Mouse (Mus musculus) spleen, postnatal 0 days (tissue): ENCODE measurements around the gene Cdk2ap2. TPM values are rescaled to one million over a fixed set of nuclear protein-coding genes. Genes with fewer than 3 reads are reported as not detected.

Experiments used
- polyA plus RNA-seq: library from polyadenylated mRNA; unstranded; fragments of >200 nt; fragmentation: Nextera tagmentation; extraction: Ambion mirVana; gene quantifications from 2 replicates; pipeline ENCODE4 v1.2.1, GENCODE M21; 2015

Cdk2ap2 gene
- polyA plus RNA-seq, result 172 and 193 TPM in 2 replicates

DNA sequence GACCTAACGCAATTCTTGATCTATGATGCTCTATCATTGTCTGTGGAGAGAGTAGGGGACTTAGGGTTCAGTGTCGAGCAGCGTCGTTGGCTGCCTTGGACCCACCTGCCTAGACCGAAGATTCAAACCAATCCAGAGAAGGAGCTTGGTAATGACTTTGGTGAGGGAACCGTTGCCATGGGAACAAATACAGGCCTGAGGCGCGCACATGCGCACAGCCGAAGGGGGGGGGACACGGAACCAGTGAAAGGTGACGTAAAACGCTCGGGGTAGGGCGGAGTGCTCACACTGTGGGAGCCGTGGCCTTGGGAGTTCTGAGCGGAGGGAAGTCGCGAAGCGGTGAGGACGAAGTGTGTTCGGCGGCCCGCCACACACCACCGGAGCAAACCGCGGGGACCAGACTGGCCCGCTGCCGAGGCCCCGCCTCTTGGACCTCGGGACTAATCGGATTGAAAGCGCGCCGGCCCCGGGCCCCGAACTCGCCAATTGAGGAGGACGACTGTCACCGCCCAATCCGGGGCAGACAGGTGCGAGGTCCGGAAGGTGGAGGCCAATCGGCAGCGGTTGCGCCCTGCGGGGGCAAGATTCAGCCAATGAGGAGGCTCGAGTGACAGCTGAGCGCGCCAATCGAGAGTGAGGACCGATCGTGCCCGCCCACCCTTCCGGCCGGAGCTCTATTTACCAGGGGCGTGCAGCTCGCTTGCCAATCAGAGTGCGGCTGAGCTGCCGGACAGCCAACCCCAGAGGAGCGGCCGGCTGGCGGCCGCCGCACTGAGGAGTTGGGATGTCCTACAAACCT lies at the start of gene Cdk2ap2:
Cdk2ap2 (plus strand) TSS at position 541 of the 799 bp plus-strand sequence.

DNA sequence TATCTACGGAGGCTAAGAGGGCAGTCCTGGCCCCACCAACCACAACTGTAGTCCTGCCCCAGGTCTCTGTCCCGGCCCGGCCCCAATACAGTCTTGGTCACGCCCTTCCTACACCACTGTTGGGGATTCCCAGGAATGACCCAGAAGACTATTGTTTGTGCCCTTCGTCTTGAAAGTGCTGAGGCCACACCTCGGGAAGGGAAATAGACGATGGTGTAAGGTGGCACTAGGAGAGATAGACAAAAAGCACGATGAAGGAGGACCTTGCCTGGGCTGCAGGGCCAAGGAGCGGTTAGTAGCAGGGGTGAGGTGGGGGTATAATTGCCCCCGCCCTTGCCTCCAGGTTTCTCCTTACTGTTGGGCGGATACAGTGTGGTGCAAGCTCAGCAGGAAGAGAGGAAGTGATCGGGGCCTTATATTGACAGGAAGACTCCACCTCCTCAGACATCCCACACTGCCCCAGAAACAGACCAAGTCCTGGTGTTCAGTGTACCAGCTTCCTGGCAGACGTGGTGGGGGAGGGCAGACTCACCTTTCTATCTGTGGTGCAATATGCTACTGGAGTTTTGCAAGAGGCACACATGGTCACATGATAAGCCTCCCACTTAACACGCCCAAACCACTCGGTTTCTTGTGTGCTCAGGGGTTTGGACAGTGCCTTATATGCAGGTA lies 37.8 kb upstream of the Cdk2ap2 start, which contains the start of gene Gstp3:
Gstp3 (minus strand) TSS at position 501 of the 672 bp plus-strand sequence.

DNA sequence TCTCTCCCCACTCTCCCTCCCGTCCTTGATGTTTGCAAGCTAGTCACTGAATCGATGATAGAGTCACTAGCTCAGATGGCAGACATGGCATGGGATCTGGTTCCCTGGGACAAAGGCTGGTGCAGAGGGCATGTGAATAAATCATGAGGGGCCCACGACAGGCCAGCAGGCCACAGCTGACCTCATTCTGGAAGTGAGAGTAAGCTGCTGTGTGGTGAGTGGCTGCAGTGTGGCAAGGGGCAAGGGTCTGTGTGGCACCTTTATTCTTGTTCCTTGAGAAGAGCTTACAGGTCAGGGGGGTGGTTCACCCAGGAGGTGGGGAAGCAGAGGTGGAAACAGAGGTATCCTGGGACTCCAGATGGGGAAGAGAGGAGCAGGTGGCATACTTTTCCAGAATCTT lies 15.6 kb upstream of the Cdk2ap2 start, which contains the start of gene Cabp2:
Cabp2 (plus strand) TSS at position 185 of the 400 bp plus-strand sequence.

DNA sequence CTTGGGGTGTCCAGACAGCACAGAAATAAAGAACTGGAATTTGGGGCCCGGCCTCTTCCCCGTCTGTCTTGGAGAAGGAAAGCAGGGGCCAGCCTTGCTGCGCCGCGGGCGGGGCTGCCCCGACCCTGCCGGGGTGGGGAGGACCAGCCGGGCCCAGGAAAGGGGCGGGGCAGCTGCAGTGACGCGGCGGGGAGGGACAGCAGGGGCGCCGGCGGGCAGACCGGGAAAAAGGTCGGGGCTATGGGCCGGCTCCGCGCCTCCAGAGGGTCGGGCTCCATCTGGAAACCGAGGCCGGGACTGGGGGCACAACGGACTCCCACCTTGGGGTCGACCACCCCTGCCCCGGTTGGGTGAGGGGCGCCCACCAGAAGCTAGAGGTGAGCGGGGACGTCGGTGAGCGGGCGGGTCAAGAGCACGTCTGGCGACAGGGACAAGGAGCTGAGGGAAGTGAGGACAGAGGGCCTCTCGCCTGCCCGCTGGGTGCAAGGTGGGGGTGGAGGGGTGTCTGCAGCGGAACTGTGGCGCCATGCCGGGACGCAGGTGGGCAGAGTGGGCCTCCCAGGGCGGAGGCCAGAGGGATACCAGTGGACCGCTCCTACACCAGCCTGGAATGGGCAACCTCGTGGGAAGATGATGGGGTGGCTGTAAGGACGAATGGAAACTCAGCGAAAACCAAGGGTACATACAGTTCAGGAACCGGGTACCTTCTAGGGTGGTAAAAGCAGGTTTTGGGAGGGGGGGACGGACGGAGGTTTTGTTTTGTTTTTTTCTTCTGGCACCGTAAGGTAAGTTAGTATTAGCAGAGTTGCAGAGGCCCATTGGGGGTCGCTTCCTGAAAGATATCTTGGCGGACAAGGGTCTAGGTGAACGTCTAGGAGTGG lies 3.1 kb downstream of the Cdk2ap2 start, which contains the start of gene Pitpnm1:
Pitpnm1 (plus strand) TSS at position 162 of the 881 bp plus-strand sequence.

DNA sequence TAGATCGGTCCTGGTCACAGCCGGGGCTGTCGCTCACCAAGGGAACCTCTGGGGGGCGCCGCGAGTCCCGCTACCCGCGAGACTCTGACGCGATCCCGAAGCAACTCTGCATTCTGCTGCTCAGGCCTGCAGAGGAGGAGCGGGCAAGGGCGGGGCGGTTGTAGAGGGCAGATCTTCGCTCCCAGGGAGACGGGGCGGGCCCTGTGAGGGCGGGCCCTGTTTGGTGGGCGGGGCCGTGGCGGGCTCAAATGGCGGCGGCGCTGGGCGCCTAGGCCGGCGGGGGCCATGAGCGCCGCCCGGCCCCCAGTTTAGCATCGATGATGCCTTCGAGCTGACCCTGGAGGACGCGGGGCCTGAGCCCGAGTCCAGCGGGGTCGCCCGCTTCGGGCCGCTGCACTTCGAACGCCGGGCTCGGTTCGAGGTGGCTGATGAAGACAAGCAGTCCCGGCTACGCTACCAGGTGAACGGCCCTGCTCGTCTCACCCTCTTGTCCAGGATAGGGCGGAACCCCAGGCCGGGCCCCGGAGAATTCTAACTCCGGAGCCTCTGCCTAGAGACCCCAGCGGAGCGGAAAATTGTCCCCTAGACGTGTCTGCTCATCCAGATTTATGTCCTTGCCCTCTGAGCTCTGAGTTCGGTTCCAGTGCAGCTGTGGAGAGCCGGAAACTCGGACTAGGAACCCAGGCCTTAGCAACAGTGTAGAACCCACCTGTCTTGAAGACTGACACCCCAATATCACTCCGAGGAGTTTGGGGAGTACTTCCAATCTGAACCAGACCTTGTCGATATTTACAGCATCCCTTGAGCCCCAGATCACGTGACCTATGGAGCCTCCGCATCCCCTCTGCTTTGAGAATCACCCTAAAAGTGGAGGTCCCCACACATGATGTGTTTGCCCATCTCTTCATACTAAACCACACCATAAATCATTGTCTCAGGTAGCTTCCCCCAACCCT lies 29.0 kb downstream of the Cdk2ap2 start, which contains the start of gene Aip:
Aip (minus strand) TSS at position 118 of the 956 bp plus-strand sequence.

DNA sequence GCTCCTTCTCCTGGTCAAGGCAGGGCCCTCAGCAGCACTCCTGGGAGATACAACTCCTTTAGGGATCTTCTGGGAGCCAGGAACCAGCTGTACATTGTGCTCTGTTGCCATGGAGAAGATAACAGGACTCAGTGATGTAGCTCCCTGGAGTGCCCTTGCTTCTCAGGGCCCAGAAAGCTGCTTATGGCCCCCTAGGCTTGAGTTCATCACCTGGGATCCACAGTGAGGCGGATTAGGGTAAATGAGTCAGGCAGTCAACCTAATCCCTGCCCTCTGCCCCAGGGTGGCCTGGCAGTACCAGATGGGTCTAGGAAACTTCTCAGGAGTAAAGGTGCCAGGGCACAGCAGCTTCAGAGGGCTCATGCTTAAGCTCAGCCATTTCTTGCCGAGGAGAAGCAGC lies 42.5 kb downstream of the Cdk2ap2 start, which contains the start of gene Gpr152:
Gpr152 (plus strand) TSS at position 342 of the 400 bp plus-strand sequence.

DNA sequence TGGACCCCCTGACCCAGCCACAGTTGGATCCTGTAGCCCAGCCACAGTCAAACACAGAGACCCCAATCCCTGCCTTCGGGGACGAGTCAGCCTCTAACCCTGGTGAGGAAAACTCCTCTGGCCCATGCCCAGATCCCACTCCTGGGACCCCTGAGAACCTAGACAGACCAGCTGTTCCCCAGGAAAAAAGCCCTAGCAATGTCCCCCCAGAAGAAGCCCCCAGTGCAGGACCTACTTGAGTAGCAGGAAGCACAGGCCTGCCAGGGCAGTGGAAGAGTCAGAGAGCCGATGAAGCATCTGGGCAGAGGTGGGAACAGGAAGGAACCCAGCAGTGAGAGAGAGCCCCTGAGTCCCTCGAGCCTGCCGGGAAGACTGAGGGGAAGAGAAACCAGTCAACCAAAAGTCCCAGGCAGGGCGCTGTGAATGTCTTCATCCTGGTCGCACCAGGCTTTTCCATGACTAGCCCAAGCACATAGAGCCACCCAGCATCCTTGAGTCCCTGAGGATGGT lies 46.8 kb downstream of the Cdk2ap2 start, which contains the start of gene Cabp4:
Cabp4 (minus strand) TSS at position 275 of the 510 bp plus-strand sequence.

DNA sequence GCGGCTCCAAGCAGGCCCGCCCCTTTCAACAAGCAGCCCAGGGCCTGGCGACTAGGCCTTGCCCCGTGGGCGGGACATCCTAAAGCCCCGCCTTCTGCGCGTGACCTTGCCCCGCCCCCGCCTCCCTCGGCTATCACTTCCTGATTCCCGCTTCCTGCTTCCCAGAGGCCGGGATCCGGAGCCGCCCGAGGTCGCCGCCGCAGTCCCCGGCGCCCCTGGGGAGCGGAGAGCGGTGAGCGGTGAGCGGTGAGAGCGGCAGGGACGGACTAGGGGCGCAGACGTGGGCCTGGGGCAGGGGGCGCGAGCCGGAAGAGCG lies 51.5 kb downstream of the Cdk2ap2 start, which contains the start of gene Coro1b:
Coro1b (plus strand) TSS at position 129 of the 316 bp plus-strand sequence.

Other genes starting within 250 kb of the Cdk2ap2 start
- gene Chka, start 245.4 kb upstream of the Cdk2ap2 start, polyA plus RNA-seq, result 11.0 and 14.0 TPM in 2 replicates
- gene Tcirg1, start 190.0 kb upstream of the Cdk2ap2 start, polyA plus RNA-seq, result 23.3 and 40.3 TPM in 2 replicates
- 167 and 176 TPM in 2 replicates for gene Ndufs8, start 184.4 kb upstream of the Cdk2ap2 start, polyA plus RNA-seq
- 12.5 and 18.9 TPM in 2 replicates for gene Aldh3b1, start 167.4 kb upstream of the Cdk2ap2 start, polyA plus RNA-seq
- 48.2 and 70.6 TPM in 2 replicates for gene Unc93b1, start 162.0 kb upstream of the Cdk2ap2 start, polyA plus RNA-seq
- gene Aldh3b3, start 138.5 kb upstream of the Cdk2ap2 start, polyA plus RNA-seq, result 0.08 and 0.15 TPM in 2 replicates
- 0.45 and 0.91 TPM in 2 replicates for gene Aldh3b2, start 124.9 kb upstream of the Cdk2ap2 start, polyA plus RNA-seq
- 7.9 and 9.8 TPM in 2 replicates for gene Acy3, start 110.6 kb upstream of the Cdk2ap2 start, polyA plus RNA-seq
- 0.06 TPM in 1 of 2 replicates, not detected in the other for gene Tbx10, start 104.4 kb upstream of the Cdk2ap2 start, polyA plus RNA-seq
- gene Nudt8, start 96.6 kb upstream of the Cdk2ap2 start, polyA plus RNA-seq, result 20.8 and 22.9 TPM in 2 replicates
- gene Gm49405, start 96.6 kb upstream of the Cdk2ap2 start, polyA plus RNA-seq, result 0.71 and 0.87 TPM in 2 replicates
- gene Doc2g, start 93.9 kb upstream of the Cdk2ap2 start, polyA plus RNA-seq, result 1.3 and 1.6 TPM in 2 replicates
- 162 and 170 TPM in 2 replicates for gene Ndufv1, start 84.4 kb upstream of the Cdk2ap2 start, polyA plus RNA-seq
- 309 and 335 TPM in 2 replicates for gene Gstp1, start 59.2 kb upstream of the Cdk2ap2 start, polyA plus RNA-seq
- gene Gstp2, start 51.2 kb upstream of the Cdk2ap2 start, polyA plus RNA-seq, result 7.4 and 12.0 TPM in 2 replicates
- 30.1 and 31.1 TPM in 2 replicates for gene Gstp3, start 37.6 kb upstream of the Cdk2ap2 start, polyA plus RNA-seq
- 0.19 TPM in 1 of 2 replicates, not detected in the other for gene Cabp2, start 15.6 kb upstream of the Cdk2ap2 start, polyA plus RNA-seq
- gene Pitpnm1, start 2.8 kb downstream of the Cdk2ap2 start, polyA plus RNA-seq, result 16.6 and 22.5 TPM in 2 replicates
- gene Aip, start 28.7 kb downstream of the Cdk2ap2 start, polyA plus RNA-seq, result 46.8 and 51.7 TPM in 2 replicates
- not detected in 2 replicates for gene Gpr152, start 42.6 kb downstream of the Cdk2ap2 start, polyA plus RNA-seq
- gene Cabp4, start 46.9 kb downstream of the Cdk2ap2 start, polyA plus RNA-seq, result 0.34 and 0.51 TPM in 2 replicates
- gene Coro1b, start 51.4 kb downstream of the Cdk2ap2 start, polyA plus RNA-seq, result 83.9 and 109 TPM in 2 replicates
- 54.1 and 74.8 TPM in 2 replicates for gene Ptprcap, start 56.4 kb downstream of the Cdk2ap2 start, polyA plus RNA-seq
- gene Rps6kb2, start 66.2 kb downstream of the Cdk2ap2 start, polyA plus RNA-seq, result 30.1 and 37.0 TPM in 2 replicates
- gene Carns1, start 78.3 kb downstream of the Cdk2ap2 start, polyA plus RNA-seq, result 2.5 and 3.6 TPM in 2 replicates
- gene Tbc1d10c, start 94.1 kb downstream of the Cdk2ap2 start, polyA plus RNA-seq, result 26.1 and 34.7 TPM in 2 replicates
- 442 and 443 TPM in 2 replicates for gene Ppp1ca, start 94.9 kb downstream of the Cdk2ap2 start, polyA plus RNA-seq
- gene Rad9a, start 104.5 kb downstream of the Cdk2ap2 start, polyA plus RNA-seq, result 17.5 and 19.7 TPM in 2 replicates
- 3.2 and 4.0 TPM in 2 replicates for gene Clcf1, start 117.1 kb downstream of the Cdk2ap2 start, polyA plus RNA-seq
- gene AC109138.7, start 117.2 kb downstream of the Cdk2ap2 start, polyA plus RNA-seq, result not detected in 2 replicates
- 30.2 and 35.5 TPM in 2 replicates for gene Pold4, start 134.7 kb downstream of the Cdk2ap2 start, polyA plus RNA-seq
- 4.7 and 6.3 TPM in 2 replicates for gene Ssh3, start 172.0 kb downstream of the Cdk2ap2 start, polyA plus RNA-seq
- gene Ankrd13d, start 186.0 kb downstream of the Cdk2ap2 start, polyA plus RNA-seq, result 1.7 and 2.7 TPM in 2 replicates
- gene Grk2, start 209.0 kb downstream of the Cdk2ap2 start, polyA plus RNA-seq, result 23.0 and 33.3 TPM in 2 replicates